Mouse (Mus musculus): ENCODE results near the gene Ajuba.

- no peak for TF ChIP-seq CTCF (IDR thresholded peaks at IDR 0.05; ENCODE audit: low read depth, low read length)
- no peak for TF ChIP-seq POLR2A (IDR thresholded peaks at IDR 0.05; ENCODE audit: borderline replicate concordance, low read depth, low read length)
Observed at GRCm38 (mm10) chr14:54575031-54575430, 2.3 kb downstream of the Ajuba start.
